Mouse (Mus musculus): ENCODE measurements at regions not wholly inside any gene's neighbourhood (a gene's known extent, or its start where the extent isn't known, plus 50 kb on each side); places are given as distances from the start of the nearest gene placed in this dataset.

- ATAC-seq (ENCODE audit: low FRiP score, low read depth): no peak
- no peak overlapping the region for H3K4me3 ChIP-seq (replicated peaks; ENCODE audit: low read length)
- H3K4me2 ChIP-seq (replicated peaks; ENCODE audit: low read depth, low read length, severe bottlenecking): no peak overlapping the region
- no peaks in the 10 kb centered on the region for H3K36me3 ChIP-seq (ENCODE audit: control insufficient read depth, insufficient read depth, low read length)
- DNase-seq (ENCODE audit: low spot score): no peak
- no peaks in the 10 kb centered on the region for H3K9me3 ChIP-seq (ENCODE audit: control insufficient read depth, low read length)
- TF ChIP-seq POLR2A (IDR thresholded peaks at IDR 0.05; ENCODE audit: borderline replicate concordance, extremely low read depth, insufficient read depth, insufficient read length): no peak
- H3K9ac ChIP-seq (ENCODE audit: low read depth, low read length, severe bottlenecking): no peak overlapping the region
- no peaks in the 10 kb centered on the region for H3K27me3 ChIP-seq (ENCODE audit: control insufficient read depth, insufficient read depth, low read length)
- no peaks in the 10 kb centered on the region for H3K4me1 ChIP-seq (ENCODE audit: control insufficient read depth, insufficient read depth, low read length)
- WGBS: 56% methylated on average over 18 of the region's 18 CpGs
- H3K27ac ChIP-seq (replicated peaks; ENCODE audit: low read depth, low read length): no peak overlapping the region
Observed at GRCm38 (mm10) chr5:100981849-100982572, 136.5 kb downstream of the Gpat3 start.

DNA sequence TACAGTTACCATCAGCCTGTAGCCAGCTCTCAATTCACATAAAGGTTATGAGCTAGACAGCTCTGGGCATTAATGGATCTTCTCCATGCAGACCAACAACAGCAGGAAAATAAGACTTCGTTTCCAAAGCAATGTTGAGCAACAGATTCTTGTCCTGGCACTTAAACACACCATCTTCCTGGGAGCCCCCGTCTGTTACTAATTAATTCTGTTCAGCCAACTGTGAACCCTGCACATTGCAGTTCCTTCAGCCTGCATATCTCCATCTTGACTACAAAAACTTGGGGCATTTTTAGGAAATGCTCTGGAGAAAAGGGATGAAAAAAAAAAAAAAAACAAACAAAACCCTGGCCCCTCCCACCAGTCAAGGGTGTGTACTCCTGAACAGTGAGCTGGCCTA, 131.2 kb downstream of the Gpat3 start:
- ATAC-seq (ENCODE audit: low FRiP score, low read depth) (no peak), DNase-seq (ENCODE audit: low spot score) (no peak)
- no peak overlapping the region for H3K4me2 ChIP-seq (replicated peaks; ENCODE audit: low read depth, low read length, severe bottlenecking)
- H3K9ac ChIP-seq (ENCODE audit: low read depth, low read length, severe bottlenecking): no peak overlapping the region
- no peak overlapping the region for H3K4me3 ChIP-seq (replicated peaks; ENCODE audit: low read length)
- TF ChIP-seq POLR2A (IDR thresholded peaks at IDR 0.05; ENCODE audit: borderline replicate concordance, extremely low read depth, insufficient read depth, insufficient read length): no peak
- 37% methylated on average over 2 of the region's 2 CpGs for WGBS
- no peak overlapping the region for H3K27ac ChIP-seq (replicated peaks; ENCODE audit: low read depth, low read length)
- H3K27me3 ChIP-seq (ENCODE audit: control insufficient read depth, insufficient read depth, low read length): no peaks in the 10 kb centered on the region
- no peaks in the 10 kb centered on the region for H3K4me1 ChIP-seq (ENCODE audit: control insufficient read depth, insufficient read depth, low read length)
- no peaks in the 10 kb centered on the region for H3K9me3 ChIP-seq (ENCODE audit: control insufficient read depth, low read length)
- no peaks in the 10 kb centered on the region for H3K36me3 ChIP-seq (ENCODE audit: control insufficient read depth, insufficient read depth, low read length)

- Histone ChIP-seq H3K27me3 (ENCODE audit: control insufficient read depth, insufficient read depth, low read length) (no peaks in the 10 kb centered on the region), H3K4me2 (replicated peaks; ENCODE audit: low read depth, low read length, severe bottlenecking) (no peak overlapping the region), H3K4me1 (ENCODE audit: control insufficient read depth, insufficient read depth, low read length) (no peaks in the 10 kb centered on the region), H3K9me3 (ENCODE audit: control insufficient read depth, low read length) (no peaks in the 10 kb centered on the region), H3K27ac (replicated peaks; ENCODE audit: low read depth, low read length) (no peak overlapping the region), H3K9ac (ENCODE audit: low read depth, low read length, severe bottlenecking) (no peak overlapping the region), H3K36me3 (ENCODE audit: control insufficient read depth, insufficient read depth, low read length) (no peaks in the 10 kb centered on the region), H3K4me3 (replicated peaks; ENCODE audit: low read length) (no peak overlapping the region)
- 57% methylated on average over 15 of the region's 15 CpGs for WGBS
- TF ChIP-seq POLR2A (IDR thresholded peaks at IDR 0.05; ENCODE audit: borderline replicate concordance, extremely low read depth, insufficient read depth, insufficient read length): no peak
- DNase-seq (ENCODE audit: low spot score): no peak
- no peak for ATAC-seq (ENCODE audit: low FRiP score, low read depth)
Observed at GRCm38 (mm10) chr5:100951210-100951609, 105.7 kb downstream of the Gpat3 start.

Measured in limb, embryonic 14.5 days (tissue).